Mouse (Mus musculus) heart, adult 2 months (tissue): Measurements from ENCODE around the gene Cct7. TPM values are rescaled to one million over a fixed set of nuclear protein-coding genes. Genes with fewer than 3 reads are reported as not detected.

Experiments used
- DNase-seq, 2 experiments: peaks; one replicate each; pipeline ENCODE4 v3.0.0; 2021
- H3K27ac ChIP-seq: fragments of 200-600 bp; 2 replicates; pipeline ENCODE4 v1.8.1; 2022
- H3K27me3 ChIP-seq: fragments of 200-500 bp; 2 replicates; pipeline ENCODE4 v1.6.1; 2012; ENCODE audit warnings: mild to moderate bottlenecking, low read length, inconsistent platforms, mixed read lengths; ENCODE audit not compliant: control insufficient read depth, insufficient read depth
- H3K36me3 ChIP-seq: fragments of 200-500 bp; 2 replicates; pipeline ENCODE4 v1.6.1; 2012; ENCODE audit warnings: low read length, inconsistent platforms; ENCODE audit not compliant: control insufficient read depth, insufficient read depth
- H3K4me1 ChIP-seq: fragments of 200-500 bp; 2 replicates; pipeline ENCODE4 v1.6.1; 2011; ENCODE audit warnings: low read length; ENCODE audit not compliant: control insufficient read depth, insufficient read depth
- H3K4me3 ChIP-seq: fragments of 200-600 bp; 2 replicates; pipeline ENCODE4 v1.8.1; 2022
- H3K79me2 ChIP-seq: fragments of 200-500 bp; replicated peaks from 2 replicates; pipeline ENCODE4 v1.6.1; 2012; ENCODE audit warnings: mild to moderate bottlenecking, inconsistent platforms, low read length, moderate library complexity, mixed read lengths; ENCODE audit not compliant: control insufficient read depth, insufficient read depth
- H3K9ac ChIP-seq: fragments of 200-500 bp; 2 replicates; pipeline ENCODE4 v1.6.1; 2012; ENCODE audit warnings: low read depth, mild to moderate bottlenecking, control low read depth, inconsistent platforms, low read length, mixed read lengths
- CTCF ChIP-seq: fragments of 200-600 bp; IDR thresholded peaks from 2 replicates; pipeline ENCODE4 v1.8.1; 2022; ENCODE audit warnings: antibody characterized with exemption, mild to moderate bottlenecking, moderate library complexity
- EP300 ChIP-seq: fragments of 200-500 bp; IDR thresholded peaks from 2 replicates; pipeline ENCODE4 v1.6.1; 2011; ENCODE audit warnings: low read depth, low read length, control low read depth; ENCODE audit not compliant: insufficient read depth
- POLR2A ChIP-seq: fragments of 200-500 bp; IDR thresholded peaks from 2 replicates; pipeline ENCODE4 v1.6.1; 2011; ENCODE audit warnings: mild to moderate bottlenecking, low read depth, low read length, control low read depth; ENCODE audit not compliant: insufficient read depth
- WGBS: fragments of 180-500 bp; shearing (Covaris S2); methylation state at CpG from one replicate; pipeline ENCODE4 v1.1.7; 2018; 5-methylcytosine and 5-hydroxymethylcytosine counted together
- intact Hi-C: fragments of 180-260 bp; cut with DNase I; formaldehyde crosslinking; loops from one replicate; pipeline ENCODE4 v1.15.1; 2025
- polyA plus RNA-seq: library from polyadenylated mRNA; depleted of rRNA; stranded (reverse); fragments of >200 nt; gene quantifications from 2 replicates; pipeline ENCODE4 v1.2.3, GENCODE M21; 2012
- total RNA-seq, 2 experiments: library from RNA; stranded (reverse); gene quantifications; 2 replicates each; pipeline ENCODE4 v1.2.3; 2021

Gene Cct7
- total and polyA plus RNA-seq, 3 experiments: 83.7 to 159 (median 144) TPM

- H3K9ac ChIP-seq: no peak overlapping the region
- H3K27me3 ChIP-seq: no peaks in the 10 kb centered on the region
- DNase-seq: no peak
- intact Hi-C loops: no loop called here
- H3K4me3 ChIP-seq: no peak overlapping the region
- no peak overlapping the region for H3K27ac ChIP-seq
- no peaks in the 10 kb centered on the region for H3K4me1 ChIP-seq
- H3K79me2 ChIP-seq: no peaks in the 10 kb centered on the region
- TF ChIP-seq CTCF (no peak), EP300 (no peak), POLR2A (no peak)
- 49% methylated on average over 8 of the region's 8 CpGs for WGBS
- H3K36me3 ChIP-seq: no peaks in the 10 kb centered on the region
Observed at GRCm38 (mm10) chr6:85471962-85472361, 20.6 kb downstream of the Cct7 start.

GRCm38 (mm10) chr6:85472542-85472941 lies 21.2 kb downstream of the Cct7 start:
- no peak overlapping the region for H3K4me3 ChIP-seq
- H3K79me2 ChIP-seq: no peaks in the 10 kb centered on the region
- H3K27ac ChIP-seq: no peak overlapping the region
- no peaks in the 10 kb centered on the region for H3K4me1 ChIP-seq
- TF ChIP-seq POLR2A: no peak
- no peak for TF ChIP-seq CTCF
- TF ChIP-seq EP300: no peak
- 60% methylated on average over 5 of the region's 5 CpGs for WGBS
- no peak for DNase-seq
- no peaks in the 10 kb centered on the region for H3K36me3 ChIP-seq
- intact Hi-C loops: no loop called here
- H3K9ac ChIP-seq: no peak overlapping the region
- H3K27me3 ChIP-seq: peaks cover 2% of the 10 kb centered on the region; the same call in 1 of the 2 replicates

- Histone ChIP-seq H3K79me2 (no peaks in the 10 kb centered on the region), H3K36me3 (no peaks in the 10 kb centered on the region), H3K27me3 (peaks cover 4% of the 10 kb centered on the region; the same call in 1 of the 2 replicates), H3K4me3 (no peak overlapping the region), H3K27ac (no peak overlapping the region), H3K4me1 (no peaks in the 10 kb centered on the region), H3K9ac (no peak overlapping the region)
- TF ChIP-seq CTCF: no peak
- TF ChIP-seq POLR2A: no peak
- no peak for TF ChIP-seq EP300
- intact Hi-C loops: no loop called here
- 83% methylated on average over 3 of the region's 3 CpGs for WGBS
- DNase-seq: no peak
Observed at GRCm38 (mm10) chr6:85475581-85475980, 24.3 kb downstream of the Cct7 start.

GRCm38 (mm10) chr6:85477366-85477917 lies 26.1 kb downstream of the Cct7 start:
- TF ChIP-seq CTCF (peak; percentile 37), EP300 (no peak), POLR2A (no peak)
- Histone ChIP-seq H3K79me2 (no peaks in the 10 kb centered on the region), H3K4me1 (no peaks in the 10 kb centered on the region), H3K4me3 (no peak overlapping the region), H3K27ac (no peak overlapping the region), H3K27me3 (peaks cover 9% of the 10 kb centered on the region; the same call in 1 of the 2 replicates), H3K36me3 (no peaks in the 10 kb centered on the region), H3K9ac (no peak overlapping the region)
- intact Hi-C loops: no loop called here
- 39% methylated on average over 10 of the region's 10 CpGs for WGBS
- DNase-seq: no peak

- Histone ChIP-seq H3K27me3 (peaks cover 11% of the 10 kb centered on the region; the same call in 1 of the 2 replicates), H3K4me1 (no peaks in the 10 kb centered on the region), H3K79me2 (no peaks in the 10 kb centered on the region), H3K27ac (no peak overlapping the region), H3K9ac (no peak overlapping the region), H3K4me3 (no peak overlapping the region), H3K36me3 (no peaks in the 10 kb centered on the region)
- WGBS: 33% methylated on average over 14 of the region's 14 CpGs
- intact Hi-C loops: no loop called here
- TF ChIP-seq POLR2A (no peak), CTCF (no peak), EP300 (no peak)
- no peak for DNase-seq
Observed at GRCm38 (mm10) chr6:85478416-85478815, 27.1 kb downstream of the Cct7 start.

GRCm38 (mm10) chr6:85479979-85480378 lies 28.7 kb downstream of the Cct7 start:
- intact Hi-C loops: no loop called here
- H3K27me3 ChIP-seq: peaks cover 17% of the 10 kb centered on the region; the same call in 1 of the 2 replicates
- 70% methylated on average over 5 of the region's 5 CpGs for WGBS

More at GRCm38 (mm10) chr6:85479979-85480378, 28.7 kb downstream of the Cct7 start:
- no peak for DNase-seq
- H3K9ac ChIP-seq: no peak overlapping the region
- no peaks in the 10 kb centered on the region for H3K4me1 ChIP-seq
- no peaks in the 10 kb centered on the region for H3K79me2 ChIP-seq
- no peaks in the 10 kb centered on the region for H3K36me3 ChIP-seq
- no peak overlapping the region for H3K4me3 ChIP-seq
- no peak overlapping the region for H3K27ac ChIP-seq
- no peak for TF ChIP-seq POLR2A
- no peak for TF ChIP-seq EP300
- no peak for TF ChIP-seq CTCF
